Mouse (Mus musculus) lung, postnatal 0 days (tissue): ENCODE data around the gene Epc2. TPM values are rescaled to one million over a fixed set of nuclear protein-coding genes. Genes with fewer than 3 reads are reported as not detected.

ENCODE experiments used
- ATAC-seq: fragments of 200-750 bp; cut with Nextera tagmentation; 2 replicates; pipeline ENCODE4 v1.8.0; 2017; ENCODE audit warnings: moderate library complexity
- DNase-seq: peaks from one replicate; pipeline ENCODE4 v3.0.0-alpha.2; 2016; ENCODE audit warnings: low spot score
- H3K27ac ChIP-seq: fragments of 300-500 bp; sonication (generic); 2 replicates; pipeline ENCODE4 v1.5.1; 2014; ENCODE audit warnings: antibody characterized with exemption, mild to moderate bottlenecking, low read length, mixed read lengths
- H3K27me3 ChIP-seq: fragments of 300-500 bp; sonication (generic); replicated peaks from 2 replicates; pipeline ENCODE4 v1.6.1; 2014; ENCODE audit warnings: low read length, mixed read lengths; ENCODE audit not compliant: insufficient read depth
- H3K36me3 ChIP-seq: fragments of 300-500 bp; sonication (generic); 2 replicates; pipeline ENCODE4 v1.6.1; 2014; ENCODE audit warnings: low read length, mixed read lengths; ENCODE audit not compliant: insufficient read depth
- H3K4me1 ChIP-seq: fragments of 300-500 bp; sonication (generic); 2 replicates; pipeline ENCODE4 v1.6.1; 2014; ENCODE audit warnings: antibody characterized with exemption, low read depth, low read length, mixed read lengths; ENCODE audit not compliant: insufficient read depth
- H3K4me2 ChIP-seq: fragments of 300-500 bp; sonication (generic); replicated peaks from 2 replicates; pipeline ENCODE4 v1.6.1; 2014; ENCODE audit warnings: low read depth, mild to moderate bottlenecking, low read length, moderate library complexity, mixed read lengths
- H3K4me3 ChIP-seq: fragments of 300-500 bp; sonication (generic); 2 replicates; pipeline ENCODE4 v1.5.1; 2014; ENCODE audit warnings: low read depth, low read length
- H3K9ac ChIP-seq: fragments of 300-500 bp; sonication (generic); replicated peaks from 2 replicates; pipeline ENCODE4 v1.6.1; 2014; ENCODE audit warnings: low read depth, mild to moderate bottlenecking
- H3K9me3 ChIP-seq: fragments of 300-500 bp; sonication (generic); 2 replicates; pipeline ENCODE4 v1.6.1; 2016; ENCODE audit warnings: low read length, mixed read lengths
- CTCF ChIP-seq: IDR thresholded peaks from 2 replicates; pipeline ENCODE4 v1.5.1; 2016; ENCODE audit warnings: antibody characterized with exemption, mild to moderate bottlenecking
- EP300 ChIP-seq: IDR thresholded peaks from 2 replicates; pipeline ENCODE4 v1.6.1; 2016; ENCODE audit warnings: antibody characterized with exemption, mild to moderate bottlenecking, control low read depth
- WGBS: fragments of 180-500 bp; shearing (Covaris S2); extraction: QIAGEN DNeasy Blood & Tissue Kit; methylation state at CpG from one replicate; pipeline ENCODE4 v1.1.7; 2014; 5-methylcytosine and 5-hydroxymethylcytosine counted together
- polyA plus RNA-seq: library from polyadenylated mRNA; unstranded; fragments of >200 nt; fragmentation: Nextera tagmentation; extraction: Ambion mirVana; gene quantifications from 2 replicates; pipeline ENCODE4 v1.2.1, GENCODE M21; 2015

Gene Epc2
- polyA plus RNA-seq, 1 experiment from 2014 or later = 4.9 TPM

DNA sequence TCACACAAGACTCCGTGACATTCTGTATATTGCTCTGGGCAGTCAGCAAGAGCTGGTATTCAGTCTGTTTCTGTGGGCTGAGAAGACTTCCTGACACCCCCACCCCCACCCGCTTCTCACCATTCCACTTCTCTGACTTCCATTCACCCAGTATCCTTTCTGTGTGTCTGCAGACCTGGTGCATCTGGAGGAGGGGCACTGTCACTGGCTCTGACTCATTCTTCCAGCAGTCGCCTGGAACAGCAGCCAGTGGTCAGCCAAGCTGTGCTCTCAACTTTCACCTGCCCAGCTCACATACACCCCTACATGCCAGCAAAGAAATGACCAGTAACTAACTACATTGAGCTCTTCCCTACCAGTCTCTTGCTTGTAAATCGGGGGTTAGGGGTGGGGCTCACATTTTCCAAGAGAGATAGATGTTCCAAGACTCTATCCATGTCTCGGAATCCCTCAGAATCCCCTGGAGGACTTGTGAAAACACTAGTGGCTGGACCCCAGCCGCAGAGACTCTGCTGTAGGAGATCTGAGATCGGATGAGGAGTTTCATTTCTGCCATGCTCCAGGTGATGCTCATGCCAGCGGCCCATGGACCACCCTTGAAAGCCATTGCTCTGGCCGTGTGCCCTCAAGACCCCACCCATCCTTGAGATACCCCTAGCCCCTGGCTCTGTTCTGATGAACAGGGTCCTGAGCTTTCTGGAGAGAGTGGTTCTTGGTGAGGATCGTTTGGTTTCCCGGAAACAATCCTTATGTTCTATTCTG is 120.1 kb downstream of the Epc2 start:
- Histone ChIP-seq H3K9ac (no peak overlapping the region), H3K4me1 (no peaks in the 10 kb centered on the region), H3K9me3 (no peaks in the 10 kb centered on the region), H3K4me3 (no peak overlapping the region), H3K36me3 (no peaks in the 10 kb centered on the region), H3K4me2 (no peak overlapping the region), H3K27ac (no peak overlapping the region), H3K27me3 (no peaks in the 10 kb centered on the region)
- DNase-seq (no peak), ATAC-seq (no peak)
- 70% methylated on average over 11 of the region's 11 CpGs for WGBS
- TF ChIP-seq CTCF (no peak), EP300 (no peak)

DNA sequence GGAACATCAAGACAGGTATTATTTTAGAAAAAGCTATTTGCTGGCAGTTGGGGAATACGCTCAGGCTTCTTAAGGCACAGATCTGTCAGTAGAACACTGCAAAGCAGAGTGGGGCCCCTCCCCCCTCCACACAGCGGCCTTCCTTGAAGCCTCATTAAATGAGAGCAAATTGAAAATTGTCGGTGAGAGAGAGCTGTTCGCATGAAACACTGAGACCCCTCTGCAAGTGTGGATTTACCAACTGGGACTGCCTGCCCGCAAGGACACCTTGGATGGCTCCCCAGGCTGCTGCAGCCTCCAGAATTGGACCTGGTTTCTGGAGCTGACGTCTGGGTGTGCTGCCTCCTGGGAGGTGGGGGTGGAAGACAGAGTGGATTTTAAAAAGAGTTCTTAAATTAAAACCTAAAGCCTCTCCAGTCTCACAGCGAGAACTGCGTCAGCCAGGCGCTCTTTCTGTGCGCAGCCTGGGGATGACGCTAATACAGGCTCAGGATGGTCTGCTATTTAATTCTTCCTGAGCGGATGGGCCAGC is 120.9 kb downstream of the Epc2 start:
- Histone ChIP-seq H3K27ac (no peak overlapping the region), H3K4me1 (no peaks in the 10 kb centered on the region), H3K9me3 (no peaks in the 10 kb centered on the region), H3K27me3 (no peaks in the 10 kb centered on the region), H3K9ac (no peak overlapping the region), H3K4me2 (no peak overlapping the region), H3K36me3 (no peaks in the 10 kb centered on the region), H3K4me3 (no peak overlapping the region)
- 66% methylated on average over 12 of the region's 12 CpGs for WGBS
- TF ChIP-seq CTCF (no peak), EP300 (no peak)
- no peak for DNase-seq
- ATAC-seq = no peak

DNA sequence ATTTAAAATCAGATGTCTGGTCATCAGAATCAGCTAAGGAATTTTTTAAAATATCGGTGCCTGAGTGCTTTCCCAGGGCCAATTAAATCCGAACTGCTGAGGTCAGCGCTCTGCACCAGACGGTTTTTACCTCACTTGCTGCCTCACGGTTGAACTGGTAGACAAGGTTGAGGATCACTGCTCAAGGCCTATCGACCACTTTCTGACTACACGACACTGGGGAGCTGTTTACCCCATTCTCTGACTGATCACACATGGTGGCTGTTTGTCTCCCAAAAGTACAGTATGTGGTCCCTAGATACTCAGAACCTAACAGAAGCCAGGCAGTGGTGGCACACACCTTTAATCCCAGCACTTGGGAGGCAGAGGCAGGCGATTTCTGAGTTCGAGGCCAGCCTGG is 121.4 kb downstream of the Epc2 start:
- ATAC-seq = no peak
- Histone ChIP-seq H3K27ac (no peak overlapping the region), H3K4me1 (no peaks in the 10 kb centered on the region), H3K4me2 (no peak overlapping the region), H3K9ac (no peak overlapping the region), H3K9me3 (no peaks in the 10 kb centered on the region), H3K27me3 (no peaks in the 10 kb centered on the region), H3K4me3 (no peak overlapping the region), H3K36me3 (no peaks in the 10 kb centered on the region)
- 74% methylated on average over 9 of the region's 9 CpGs for WGBS
- TF ChIP-seq EP300 (no peak), CTCF (no peak)
- no peak for DNase-seq

DNA sequence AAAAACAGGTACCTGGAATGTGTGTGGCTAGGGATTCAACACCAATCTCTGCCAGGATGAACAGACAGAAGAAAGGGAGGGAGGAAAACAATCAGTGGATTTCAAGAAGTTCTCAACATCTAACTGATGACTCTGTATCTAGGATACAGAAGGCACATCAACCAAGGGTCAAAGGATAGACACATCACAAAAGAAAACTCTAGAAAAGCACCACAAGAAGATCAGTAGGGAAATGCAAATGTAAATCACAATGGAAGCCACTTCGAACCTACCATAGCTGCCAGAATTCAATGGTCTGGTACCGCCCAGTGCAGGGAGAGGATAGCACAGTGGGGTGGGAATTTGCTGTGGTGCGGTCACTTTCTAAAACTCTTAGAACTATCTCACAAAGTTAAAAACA is 122.0 kb downstream of the Epc2 start:
- no peak overlapping the region for H3K9ac ChIP-seq

DNA sequence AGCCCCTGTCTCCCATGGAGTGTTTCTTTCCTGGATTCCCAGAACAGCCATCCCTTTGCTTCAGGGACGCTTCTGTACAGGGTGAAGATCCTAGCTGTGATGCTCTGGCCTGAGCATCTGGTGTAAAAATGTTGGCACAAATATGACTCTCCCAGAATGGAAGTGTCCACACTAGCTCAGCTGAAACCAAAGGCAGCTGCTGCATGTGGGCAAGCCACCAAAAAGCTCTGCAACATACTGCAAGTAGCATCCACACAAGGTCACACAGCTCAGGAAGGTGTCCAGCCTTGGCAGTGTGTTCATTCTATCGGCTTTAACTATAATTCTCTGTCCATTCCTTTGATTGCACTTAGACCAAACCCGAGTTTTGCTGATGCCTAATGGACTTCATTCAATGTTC is 129.3 kb downstream of the Epc2 start:
- no peak overlapping the region for H3K4me2 ChIP-seq
- no peak overlapping the region for H3K9ac ChIP-seq

More for the DNA sequence above, 122.0 kb downstream of the Epc2 start:
- Histone ChIP-seq H3K27me3 (no peaks in the 10 kb centered on the region), H3K36me3 (no peaks in the 10 kb centered on the region), H3K4me2 (no peak overlapping the region), H3K4me3 (no peak overlapping the region), H3K4me1 (no peaks in the 10 kb centered on the region), H3K9me3 (no peaks in the 10 kb centered on the region), H3K27ac (no peak overlapping the region)
- ATAC-seq = no peak
- no peak for TF ChIP-seq CTCF
- no peak for TF ChIP-seq EP300
- DNase-seq = no peak
- WGBS = 88% methylated on average over 3 of the region's 3 CpGs

DNA sequence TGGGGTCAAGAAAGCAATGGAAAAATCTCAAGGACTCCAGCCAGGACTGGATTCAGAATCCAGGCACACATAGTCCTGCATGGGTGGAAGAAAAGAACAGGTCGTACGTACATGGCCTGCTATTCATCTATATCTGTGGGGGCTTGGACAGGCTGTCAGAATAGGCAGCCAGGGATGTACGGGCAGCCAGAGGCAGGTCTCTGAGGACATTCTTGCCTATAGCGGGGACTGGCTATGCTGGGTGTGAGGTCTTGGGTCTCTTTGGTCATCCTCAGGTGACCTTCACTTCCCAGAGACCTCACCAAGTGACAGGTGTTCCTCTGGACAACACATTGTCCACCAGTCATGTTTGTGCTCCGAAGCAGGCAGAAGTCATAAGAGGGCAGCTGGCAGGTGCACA is 131.3 kb downstream of the Epc2 start:
- no peak overlapping the region for H3K27ac ChIP-seq
- ATAC-seq (no peak), DNase-seq (no peak)
- WGBS = 82% methylated on average over 5 of the region's 5 CpGs
- no peaks in the 10 kb centered on the region for H3K4me1 ChIP-seq
- H3K4me3 ChIP-seq = no peak overlapping the region
- no peak for TF ChIP-seq CTCF
- TF ChIP-seq EP300 = no peak
- no peaks in the 10 kb centered on the region for H3K27me3 ChIP-seq
- no peak overlapping the region for H3K9ac ChIP-seq
- no peak overlapping the region for H3K4me2 ChIP-seq
- H3K36me3 ChIP-seq = no peaks in the 10 kb centered on the region
- H3K9me3 ChIP-seq = no peaks in the 10 kb centered on the region

More for the DNA sequence above, 129.3 kb downstream of the Epc2 start:
- Histone ChIP-seq H3K9me3 (no peaks in the 10 kb centered on the region), H3K27ac (no peak overlapping the region), H3K36me3 (no peaks in the 10 kb centered on the region), H3K4me3 (no peak overlapping the region), H3K27me3 (no peaks in the 10 kb centered on the region), H3K4me1 (no peaks in the 10 kb centered on the region)
- 64% methylated on average over 3 of the region's 3 CpGs for WGBS
- TF ChIP-seq CTCF (no peak), EP300 (no peak)
- ATAC-seq (no peak), DNase-seq (no peak)
